Mouse (Mus musculus): ENCODE results near the gene Dnah10.

GRCm38 (mm10) chr5:124848994-124849393, 124.1 kb downstream of the Dnah10 start:
- TF ChIP-seq GATA1 (IDR thresholded peaks at IDR 0.05; ENCODE audit: low read length) (no peak), TAL1 (IDR thresholded peaks at IDR 0.05; ENCODE audit: low read length) (no peak)
